Mouse (Mus musculus) fat pad, adult 2 months (tissue): Measurements from ENCODE around the gene Dscam.

ENCODE experiments used
- DNase-seq: peaks from one replicate; pipeline ENCODE4 v3.0.0-alpha.2; 2011; ENCODE audit warnings: low read depth, low spot score; ENCODE audit errors: extremely low read depth

Gene Dscam

GRCm38 (mm10) chr16:97021496-97021895 lies 149.1 kb downstream of the Dscam start:
- DNase-seq, result no peak

DNA sequence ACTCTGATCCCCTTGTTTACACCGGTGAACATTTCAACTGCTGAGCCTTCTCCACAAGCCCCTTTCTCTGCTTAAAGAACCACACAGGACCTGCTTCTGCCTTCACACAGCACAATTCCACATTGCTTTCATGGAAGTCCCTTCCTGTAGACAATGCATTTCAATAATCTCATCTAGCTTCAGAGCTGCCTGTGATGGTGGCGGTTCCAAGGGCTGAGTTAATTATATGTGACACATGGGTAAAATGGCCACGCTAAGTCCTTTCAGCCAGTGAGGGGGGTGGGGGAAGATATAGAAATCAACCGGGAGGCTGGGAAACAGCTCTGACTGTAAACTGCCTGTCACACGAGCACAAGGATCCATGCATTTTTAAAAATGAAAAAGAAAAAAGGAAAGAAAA lies 152.2 kb downstream of the Dscam start:
- no peak for DNase-seq

DNA sequence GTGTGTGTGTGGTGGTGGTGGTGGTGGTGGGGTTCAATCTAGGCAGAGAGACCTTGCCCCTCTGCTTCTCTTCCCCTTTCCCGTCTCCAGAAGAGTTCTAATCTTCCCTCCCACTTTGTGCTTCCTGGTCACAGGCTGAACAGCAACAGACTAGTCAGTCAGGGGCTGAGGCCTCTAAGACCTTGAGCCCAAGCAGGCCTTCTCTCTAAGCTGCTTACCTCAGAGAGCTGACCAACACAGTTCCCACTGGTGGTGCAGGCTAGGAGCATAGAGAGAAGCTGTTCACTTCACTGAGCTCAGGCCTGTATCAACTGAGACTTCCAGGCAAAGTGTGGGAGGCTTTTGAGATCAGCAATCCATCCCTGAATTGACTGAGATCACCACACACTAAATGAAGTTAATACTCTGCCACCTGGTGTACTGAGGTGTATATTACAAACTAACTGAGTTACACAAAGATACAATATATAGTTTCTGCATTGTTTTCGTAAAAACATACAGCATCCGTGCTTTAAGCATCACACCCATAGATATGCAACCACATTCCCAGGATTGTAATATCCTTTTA lies 153.3 kb downstream of the Dscam start:
- DNase-seq, result no peak

DNA sequence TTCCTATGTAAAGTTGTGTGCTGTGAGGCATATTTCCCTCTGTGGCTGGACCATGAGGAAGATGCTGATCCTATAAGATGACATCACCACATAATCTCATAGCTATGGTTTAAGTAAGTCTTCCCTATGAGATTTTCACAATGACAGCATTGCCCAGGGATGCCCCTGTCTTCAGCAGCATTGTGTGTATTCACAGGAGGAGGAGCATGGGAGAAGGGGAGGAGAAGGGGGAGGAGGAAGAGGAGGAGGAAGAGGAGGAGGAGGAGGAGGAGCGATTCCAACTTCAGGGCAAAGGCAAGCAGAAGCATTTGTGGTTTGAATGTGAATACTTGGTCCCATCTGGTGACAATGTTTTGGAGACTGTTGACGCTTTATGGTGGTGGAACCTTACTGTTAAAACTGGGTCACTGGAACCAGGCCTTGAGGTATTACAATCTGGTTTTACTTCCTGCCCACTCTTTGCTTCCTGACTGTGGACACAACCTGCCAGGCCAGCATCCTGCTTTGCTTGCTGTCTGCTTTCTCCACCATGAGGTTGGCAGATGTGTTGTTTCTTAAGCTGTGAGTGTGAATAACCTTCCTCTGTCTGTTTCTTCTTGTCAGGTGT lies 154.2 kb downstream of the Dscam start:
- DNase-seq, result no peak

GRCm38 (mm10) chr16:97014343-97014742 lies 156.2 kb downstream of the Dscam start:
- no peak for DNase-seq

GRCm38 (mm10) chr16:97009116-97010055 lies 161.2 kb downstream of the Dscam start:
- DNase-seq, result no peak

DNA sequence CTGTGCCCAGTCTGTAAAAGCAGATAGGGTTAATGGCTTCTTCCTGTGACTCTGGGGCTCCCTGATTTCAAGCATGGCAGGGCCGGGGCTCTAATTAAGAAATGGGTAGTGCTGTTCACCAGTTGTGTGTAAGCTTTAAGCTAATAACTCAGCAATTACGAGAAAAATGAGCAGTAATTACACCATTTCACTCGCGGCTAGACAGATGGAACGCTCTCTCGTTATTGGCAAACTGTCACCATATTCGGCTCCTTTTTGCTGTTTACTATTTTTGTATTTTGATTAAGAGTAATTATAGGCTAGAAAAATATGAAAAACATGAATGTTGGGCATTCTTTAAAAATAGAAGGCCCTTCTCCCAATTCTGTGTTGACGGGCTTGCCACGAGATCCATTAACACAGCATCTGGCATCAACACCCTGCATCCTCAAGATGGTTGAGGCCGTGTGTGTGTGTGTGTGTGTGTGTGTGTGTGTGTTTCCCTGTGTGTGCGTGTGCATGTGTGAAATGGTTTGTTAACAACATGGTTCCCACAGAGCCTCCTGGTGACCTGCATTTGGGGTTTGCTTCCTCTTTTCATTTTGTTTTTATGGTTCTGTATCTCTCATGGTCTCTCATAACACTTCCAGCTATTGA lies 162.5 kb downstream of the Dscam start:
- DNase-seq, result no peak

- DNase-seq, result no peak
Observed at GRCm38 (mm10) chr16:97006854-97007182, 163.7 kb downstream of the Dscam start.

DNA sequence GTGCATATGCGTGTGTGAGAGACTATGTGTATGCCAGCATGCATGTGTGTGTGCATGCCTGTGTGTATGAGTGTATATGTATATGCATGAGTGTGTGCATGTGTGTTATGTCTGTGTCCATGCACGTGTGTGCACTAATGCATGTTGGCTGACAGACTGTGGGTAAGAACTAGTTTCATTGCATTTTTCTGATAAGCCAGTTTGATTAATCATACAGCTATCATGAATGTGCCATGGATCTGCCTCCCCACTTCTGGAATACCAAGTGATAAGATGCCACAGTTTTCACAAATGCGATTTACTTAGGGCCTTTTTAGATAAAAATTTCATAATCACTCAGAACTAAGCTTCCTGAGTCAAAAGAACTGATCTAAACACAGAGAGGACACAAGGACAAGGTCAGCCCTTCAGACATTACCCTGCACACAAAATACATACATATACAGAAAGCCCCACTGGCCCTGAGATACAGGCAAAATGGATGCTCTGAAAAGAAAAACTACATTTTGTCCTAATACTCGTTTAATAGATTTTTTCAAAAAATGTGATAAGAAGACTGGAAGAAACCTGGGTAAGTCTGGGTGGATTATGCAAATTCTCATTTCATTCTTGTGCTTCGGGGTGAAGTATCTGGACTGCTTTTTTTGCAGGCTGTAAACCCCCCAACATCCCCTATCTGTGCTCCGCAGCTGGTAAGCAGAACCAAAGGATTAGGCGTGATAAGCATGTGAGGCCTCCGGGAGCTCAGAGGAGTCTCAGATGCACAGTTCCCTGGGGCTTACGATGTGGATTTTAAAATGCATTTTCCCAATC lies 164.3 kb downstream of the Dscam start:
- no peak for DNase-seq

GRCm38 (mm10) chr16:97003965-97004364 lies 166.6 kb downstream of the Dscam start:
- DNase-seq, result no peak

- DNase-seq, result no peak
Observed at GRCm38 (mm10) chr16:97002837-97003236, 167.7 kb downstream of the Dscam start.

GRCm38 (mm10) chr16:97002189-97002588 lies 168.4 kb downstream of the Dscam start:
- no peak for DNase-seq

DNA sequence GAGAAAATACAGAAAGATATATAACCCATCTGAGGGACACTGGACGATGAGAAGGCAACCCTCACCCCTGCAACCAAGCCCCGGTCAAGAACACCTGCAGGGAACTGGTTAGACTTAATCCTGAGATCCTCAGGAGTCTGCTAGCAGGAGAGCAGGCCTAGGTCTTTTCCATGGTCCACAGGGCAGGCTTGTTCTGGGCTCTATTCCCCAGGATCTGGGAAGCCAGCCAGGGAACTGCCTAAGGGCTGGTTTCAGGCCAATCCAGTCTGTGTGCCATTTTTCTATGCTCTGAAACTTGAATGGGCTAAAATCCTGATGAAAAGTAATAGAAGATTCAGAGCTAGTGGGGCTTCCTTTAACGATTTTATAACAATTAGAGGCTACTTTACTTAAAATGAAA lies 173.7 kb downstream of the Dscam start:
- no peak for DNase-seq

DNA sequence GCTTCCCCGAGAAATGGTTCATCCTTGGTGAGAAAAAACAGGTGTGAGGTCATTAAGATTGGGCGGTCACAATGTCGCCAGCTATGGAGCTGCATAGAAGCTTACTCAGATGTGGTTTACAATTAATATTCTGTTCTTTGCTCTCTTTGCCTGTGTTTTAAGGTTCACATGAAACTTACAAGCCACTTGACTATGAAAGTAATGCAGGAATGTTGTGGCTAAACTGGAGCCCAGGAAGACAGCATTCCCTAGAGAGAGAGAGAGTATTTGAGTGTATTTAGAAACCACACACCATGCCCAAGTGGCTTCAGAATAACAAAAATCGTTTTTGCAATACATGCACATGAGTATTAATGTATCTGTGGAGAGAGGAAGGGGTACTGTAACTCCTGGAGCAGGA lies 174.7 kb downstream of the Dscam start:
- no peak for DNase-seq

- DNase-seq, result no peak
Observed at GRCm38 (mm10) chr16:96987396-96987795, 183.2 kb downstream of the Dscam start.

GRCm38 (mm10) chr16:96973300-96973699 lies 197.3 kb downstream of the Dscam start:
- no peak for DNase-seq

GRCm38 (mm10) chr16:96971768-96972167 lies 198.8 kb downstream of the Dscam start:
- DNase-seq, result no peak

DNA sequence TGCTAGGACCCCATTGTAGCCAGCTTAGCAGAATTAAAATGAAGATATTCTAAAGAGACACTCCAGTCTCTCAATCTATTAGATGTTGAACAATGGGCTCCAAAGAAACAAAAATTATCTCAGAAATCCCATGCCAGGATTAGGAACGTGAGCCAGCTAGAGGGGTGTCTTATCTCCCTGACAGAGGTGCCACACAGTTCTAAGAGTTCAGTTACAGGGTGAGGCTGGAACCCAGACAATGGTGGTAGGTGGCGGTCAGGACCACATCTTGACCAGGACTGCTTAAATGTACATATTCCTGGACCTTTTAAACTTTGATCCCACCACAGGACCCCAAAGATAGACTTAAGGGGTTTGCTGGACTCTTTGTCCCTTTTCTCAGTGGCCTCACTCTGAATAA lies 200.1 kb downstream of the Dscam start:
- no peak for DNase-seq

GRCm38 (mm10) chr16:96969643-96970042 lies 200.9 kb downstream of the Dscam start:
- no peak for DNase-seq

GRCm38 (mm10) chr16:96968885-96969480 lies 201.6 kb downstream of the Dscam start:
- no peak for DNase-seq
